Mouse (Mus musculus) embryonic facial prominence, embryonic 13.5 days (tissue): ENCODE measurements around the gene Enkd1. TPM values are rescaled to one million over a fixed set of nuclear protein-coding genes. Genes with fewer than 3 reads are reported as not detected.

Experiments
- ATAC-seq: fragments of 200-750 bp; cut with Nextera tagmentation; 2 replicates; pipeline ENCODE4 v1.8.0; 2017; ENCODE audit warnings: low read depth; ENCODE audit not compliant: insufficient number of reproducible peaks, insufficient read depth, low FRiP score, low TSS enrichment
- H3K27ac ChIP-seq: fragments of 300-500 bp; sonication (generic); 2 replicates; pipeline ENCODE4 v1.5.1; 2015; ENCODE audit warnings: moderate library complexity, mild to moderate bottlenecking, inconsistent platforms
- H3K27me3 ChIP-seq: fragments of 300-500 bp; sonication (generic); 2 replicates; pipeline ENCODE4 v1.6.1; 2015; ENCODE audit warnings: mild to moderate bottlenecking, inconsistent platforms
- H3K36me3 ChIP-seq: fragments of 300-500 bp; sonication (generic); 2 replicates; pipeline ENCODE4 v1.6.1; 2015; ENCODE audit warnings: mild to moderate bottlenecking, inconsistent platforms
- H3K4me1 ChIP-seq: fragments of 300-500 bp; sonication (generic); 2 replicates; pipeline ENCODE4 v1.6.1; 2015; ENCODE audit warnings: inconsistent platforms
- H3K4me2 ChIP-seq: fragments of 300-500 bp; sonication (generic); 2 replicates; pipeline ENCODE4 v1.6.1; 2015; ENCODE audit warnings: moderate library complexity, mild to moderate bottlenecking, inconsistent platforms
- H3K4me3 ChIP-seq: fragments of 300-500 bp; sonication (generic); 2 replicates; pipeline ENCODE4 v1.5.1; 2015; ENCODE audit warnings: mild to moderate bottlenecking, inconsistent platforms
- H3K9ac ChIP-seq: fragments of 300-500 bp; sonication (generic); 2 replicates; pipeline ENCODE4 v1.6.1; 2015; ENCODE audit warnings: mild to moderate bottlenecking, inconsistent platforms
- H3K9me3 ChIP-seq: fragments of 300-500 bp; sonication (generic); 2 replicates; pipeline ENCODE4 v1.6.1; 2016; ENCODE audit warnings: inconsistent platforms
- WGBS: fragments of 180-500 bp; shearing (Covaris S2); methylation state at CpG from one replicate; pipeline ENCODE4 v1.1.7; 2015; ENCODE audit warnings: mixed read lengths; 5-methylcytosine and 5-hydroxymethylcytosine counted together
- polyA plus RNA-seq: library from polyadenylated mRNA; unstranded; fragments of >200 nt; fragmentation: Nextera tagmentation; extraction: Ambion mirVana; gene quantifications from 2 replicates; pipeline ENCODE4 v1.2.1, GENCODE M21; 2015

Gene Enkd1
- polyA plus RNA-seq, 1 experiment from 2014 or later: 34.5 TPM

DNA sequence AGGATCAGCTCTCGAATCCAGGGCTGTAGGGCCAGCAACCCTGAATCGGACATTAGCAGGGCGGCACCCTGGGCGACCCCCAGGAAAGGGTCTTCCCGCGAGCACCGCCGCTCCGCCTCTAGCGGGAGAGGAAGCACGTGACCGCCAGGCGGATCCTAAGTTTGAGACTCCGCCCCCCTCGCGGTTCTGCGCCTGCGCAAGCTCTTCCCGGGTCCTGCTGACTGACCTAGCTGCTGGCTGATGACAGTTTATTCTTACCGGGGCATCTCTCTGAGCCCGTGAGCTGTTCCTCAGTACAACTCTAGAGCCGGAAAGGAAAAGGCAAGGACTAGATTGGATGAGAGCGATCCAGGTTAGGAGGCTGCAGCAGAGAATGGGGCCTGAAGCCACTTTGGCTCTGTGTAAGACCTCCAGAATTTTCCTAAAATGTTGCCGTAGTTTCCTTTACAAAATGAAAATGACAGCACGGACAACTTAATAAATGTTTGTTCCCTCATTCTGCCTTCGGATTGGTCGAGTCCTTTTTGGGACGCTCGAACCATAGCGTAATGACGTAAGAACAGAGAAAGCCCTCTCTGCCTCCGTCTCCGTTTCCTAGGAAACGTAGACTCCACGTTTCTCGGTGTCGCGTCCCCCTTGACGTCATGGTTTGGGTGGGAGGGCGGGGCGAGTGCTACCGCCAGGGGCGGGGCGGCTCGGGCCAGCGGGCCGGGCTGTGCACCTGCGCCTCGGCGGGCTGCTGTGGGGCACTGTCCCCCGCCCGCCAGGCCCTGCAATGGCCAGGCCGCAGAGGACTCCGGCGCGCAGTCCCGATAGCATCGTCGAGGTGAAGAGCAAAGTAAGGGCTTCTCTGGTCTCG lies 6.8 kb downstream of the Enkd1 start, which contains the start of the genes Acd and Pard6a:
Gene Acd, minus strand, starts transcription at position 137 of the 859 bp plus-strand sequence.
Gene Pard6a, plus strand, starts transcription at position 183 of the 859 bp plus-strand sequence.
- no peaks in the 10 kb centered on the region for H3K9me3 ChIP-seq
- H3K9ac ChIP-seq: peak within 1 kb of the TSS; percentile 82
- ATAC-seq: peak; percentile 64
- under 1% methylated on average over 60 of the region's 60 CpGs for WGBS
- H3K4me3 ChIP-seq: peak within 1 kb of the TSS; percentile 72
- H3K27me3 ChIP-seq: no peaks in the 10 kb centered on the region
- H3K4me2 ChIP-seq: peak within 1 kb of the TSS; percentile 91
- peak within 1 kb of the TSS; percentile 94 for H3K27ac ChIP-seq
- peaks cover 48% of the 10 kb centered on the region for H3K36me3 ChIP-seq
- peaks cover 18% of the 10 kb centered on the region for H3K4me1 ChIP-seq

DNA sequence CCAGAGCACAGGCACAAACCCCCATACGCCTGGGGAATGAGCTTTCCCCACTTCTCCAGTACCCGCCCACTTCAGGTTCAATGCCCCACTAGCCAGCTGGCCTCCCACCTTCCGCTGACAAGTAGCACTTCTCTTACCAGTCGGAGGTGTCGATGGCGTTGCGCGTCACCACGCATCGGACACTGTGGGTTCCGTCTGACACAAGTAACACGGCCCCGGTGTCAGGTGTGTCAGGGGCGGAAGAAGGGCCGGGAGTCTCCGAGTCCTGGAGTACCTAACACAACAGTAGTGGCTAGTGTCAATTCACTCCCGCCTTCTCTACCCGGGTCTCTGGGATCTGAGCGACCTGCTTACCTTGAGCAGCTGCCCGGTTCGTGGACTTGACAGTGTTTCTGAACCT lies 7.4 kb downstream of the Enkd1 start:
- Histone ChIP-seq H3K4me2 (peak overlapping the region; percentile 91), H3K9ac (peak overlapping the region; percentile 82), H3K36me3 (peaks cover 48% of the 10 kb centered on the region), H3K4me3 (peak overlapping the region; percentile 72), H3K27me3 (0 out of 2 replicates have a peak, but pooled peaks cover under 1% of the 10 kb centered on the region), H3K9me3 (no peaks in the 10 kb centered on the region), H3K27ac (peak overlapping the region; percentile 94), H3K4me1 (peaks cover 18% of the 10 kb centered on the region)
- WGBS: under 1% methylated on average over 21 of the region's 21 CpGs
- 0 out of 2 replicates have a peak, but pooled peaks have one; percentile 2 for ATAC-seq

DNA sequence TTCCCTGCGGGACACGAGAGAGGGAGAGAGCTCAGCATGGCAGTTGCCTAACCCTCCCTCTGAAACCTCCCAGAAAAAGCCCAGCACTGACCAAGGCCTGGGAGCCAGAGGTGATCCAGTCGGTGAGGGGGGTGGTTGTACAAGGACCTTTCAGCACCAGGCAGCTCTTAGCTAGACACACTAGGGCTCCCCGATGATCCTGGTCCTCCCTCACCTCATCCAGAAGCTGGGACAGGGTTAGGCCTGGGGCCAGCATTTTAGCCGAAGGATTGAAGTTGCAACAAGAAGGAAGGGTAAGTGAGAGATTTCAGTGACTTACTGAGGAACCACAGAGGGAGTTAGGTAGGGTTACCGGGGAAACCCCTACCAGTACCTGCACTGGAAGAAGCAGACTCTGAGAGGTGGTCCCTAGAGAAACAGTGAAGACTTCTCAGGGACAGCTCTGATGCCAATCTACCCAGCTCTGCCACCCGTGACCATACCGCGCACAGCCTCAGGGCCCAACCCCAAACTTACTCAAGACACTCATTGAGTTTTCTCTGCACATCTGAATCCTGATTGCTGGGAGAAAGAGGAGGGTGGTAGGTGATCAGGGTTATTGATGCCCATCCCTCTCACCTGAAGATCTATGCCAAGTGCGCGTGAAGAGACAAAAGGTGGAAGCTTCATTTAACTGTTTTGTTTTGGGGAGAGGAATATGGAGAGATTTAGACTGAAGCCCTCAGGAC lies 8.4 kb downstream of the Enkd1 start:
- Histone ChIP-seq H3K36me3 (peaks cover 48% of the 10 kb centered on the region), H3K4me1 (peaks cover 18% of the 10 kb centered on the region), H3K9me3 (no peaks in the 10 kb centered on the region), H3K27me3 (peaks cover 10% of the 10 kb centered on the region), H3K4me3 (peak overlapping the region; percentile 72), H3K9ac (peak overlapping the region; percentile 82), H3K27ac (no peak overlapping the region), H3K4me2 (peak overlapping the region; percentile 91)
- ATAC-seq: no peak
- WGBS: 84% methylated on average over 11 of the region's 11 CpGs

DNA sequence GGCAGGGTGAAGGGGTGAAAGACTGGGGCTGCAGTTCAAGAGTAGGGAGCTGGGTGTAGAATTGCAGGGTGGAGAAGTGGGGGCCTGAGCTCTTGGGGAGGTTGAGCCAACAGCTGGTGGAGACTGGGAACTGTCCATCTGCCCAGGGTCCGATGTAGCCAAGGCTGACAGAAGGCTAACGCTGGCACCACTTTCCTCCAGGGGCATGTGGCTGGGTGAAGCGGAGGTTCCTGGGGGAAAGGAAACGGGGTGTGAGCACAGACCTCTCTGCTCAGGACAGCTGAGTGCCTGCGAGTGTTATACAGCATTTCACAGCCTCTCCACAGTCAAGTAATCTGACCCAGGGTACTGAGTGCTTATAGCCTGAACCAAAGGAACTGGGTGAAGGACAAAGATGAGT lies 9.3 kb downstream of the Enkd1 start:
- Histone ChIP-seq H3K9me3 (no peaks in the 10 kb centered on the region), H3K9ac (no peak overlapping the region), H3K27me3 (peaks cover 17% of the 10 kb centered on the region), H3K4me3 (no peak overlapping the region), H3K4me2 (no peak overlapping the region), H3K4me1 (peaks cover 26% of the 10 kb centered on the region), H3K36me3 (peaks cover 39% of the 10 kb centered on the region), H3K27ac (no peak overlapping the region)
- WGBS: 85% methylated on average over 5 of the region's 5 CpGs
- ATAC-seq: no peak

DNA sequence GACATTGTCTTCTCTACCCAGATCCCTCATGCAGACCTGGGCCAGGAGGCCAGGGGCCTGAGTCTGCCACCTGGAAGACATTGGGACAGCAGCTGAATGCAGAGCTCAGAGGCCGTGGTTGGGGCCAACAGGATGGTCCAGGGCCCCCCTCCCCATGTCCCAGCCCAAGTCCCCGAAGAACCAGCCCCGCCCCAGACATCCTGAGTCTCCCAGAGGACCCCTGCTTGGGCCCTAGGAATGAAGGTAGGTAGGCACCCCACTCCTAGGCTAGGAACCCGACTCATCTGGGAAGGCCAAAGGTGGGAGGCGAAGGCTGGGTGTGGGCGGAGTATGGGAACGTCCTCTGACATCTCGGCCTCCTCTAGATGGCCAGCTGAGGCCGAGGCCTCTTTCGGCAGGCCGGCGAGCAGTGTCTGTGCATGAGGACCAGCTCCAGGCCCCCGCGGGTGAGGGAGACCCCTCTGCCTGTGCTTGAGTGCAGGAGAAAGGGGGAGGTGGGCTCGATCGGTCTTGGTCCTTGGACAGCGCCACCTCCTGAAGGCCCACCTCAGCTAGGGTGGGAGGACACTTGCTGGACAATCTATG lies 10.7 kb downstream of the Enkd1 start:
- Histone ChIP-seq H3K27me3 (peaks cover 17% of the 10 kb centered on the region), H3K27ac (no peak overlapping the region), H3K36me3 (peaks cover 29% of the 10 kb centered on the region), H3K4me3 (no peak overlapping the region), H3K9ac (no peak overlapping the region), H3K9me3 (no peaks in the 10 kb centered on the region; the same call in 1 of the 2 replicates), H3K4me1 (peaks cover 27% of the 10 kb centered on the region), H3K4me2 (no peak overlapping the region)
- no peak for ATAC-seq
- 93% methylated on average over 17 of the region's 17 CpGs for WGBS

DNA sequence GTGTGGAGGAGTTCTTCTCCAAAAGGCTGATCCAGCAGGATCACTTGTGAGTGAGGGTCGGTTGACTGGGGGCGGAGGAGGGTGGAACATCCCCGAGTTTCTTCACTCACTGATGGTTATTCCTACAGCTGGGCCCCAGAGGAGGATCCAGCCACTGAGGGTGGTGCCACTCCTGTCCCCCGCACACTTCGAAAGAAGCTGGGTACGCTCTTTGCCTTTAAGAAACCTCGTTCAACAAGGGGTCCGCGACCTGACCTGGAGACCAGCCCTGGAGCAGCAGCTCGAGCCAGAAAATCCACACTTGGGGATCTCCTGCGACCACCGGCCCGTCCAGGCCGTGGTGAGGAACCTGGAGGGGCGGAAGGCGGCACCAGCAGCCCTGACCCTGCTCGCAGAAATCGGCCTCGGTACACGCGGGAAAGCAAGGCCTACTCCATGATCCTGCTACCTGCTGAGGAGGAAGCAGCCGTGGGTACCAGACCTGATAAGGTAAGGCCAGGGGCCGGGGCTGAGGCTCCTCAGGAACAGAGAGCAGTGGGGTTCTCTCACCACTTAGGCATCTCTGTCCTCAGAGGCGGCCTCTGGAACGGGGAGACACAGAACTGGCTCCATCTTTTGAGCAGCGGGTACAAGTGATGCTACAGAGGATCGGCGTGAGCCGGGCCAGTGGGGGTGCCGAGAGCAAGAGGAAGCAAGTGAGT lies 12.8 kb downstream of the Enkd1 start:
- WGBS: 79% methylated on average over 30 of the region's 30 CpGs
- Histone ChIP-seq H3K4me1 (peaks cover 18% of the 10 kb centered on the region), H3K27ac (no peak overlapping the region), H3K27me3 (peaks cover 17% of the 10 kb centered on the region), H3K36me3 (peaks cover 29% of the 10 kb centered on the region), H3K4me2 (no peak overlapping the region), H3K4me3 (no peak overlapping the region), H3K9ac (0 out of 2 replicates have a peak overlapping the region, but pooled peaks have one; percentile 2), H3K9me3 (no peaks in the 10 kb centered on the region; the same call in 1 of the 2 replicates)
- no peak for ATAC-seq

DNA sequence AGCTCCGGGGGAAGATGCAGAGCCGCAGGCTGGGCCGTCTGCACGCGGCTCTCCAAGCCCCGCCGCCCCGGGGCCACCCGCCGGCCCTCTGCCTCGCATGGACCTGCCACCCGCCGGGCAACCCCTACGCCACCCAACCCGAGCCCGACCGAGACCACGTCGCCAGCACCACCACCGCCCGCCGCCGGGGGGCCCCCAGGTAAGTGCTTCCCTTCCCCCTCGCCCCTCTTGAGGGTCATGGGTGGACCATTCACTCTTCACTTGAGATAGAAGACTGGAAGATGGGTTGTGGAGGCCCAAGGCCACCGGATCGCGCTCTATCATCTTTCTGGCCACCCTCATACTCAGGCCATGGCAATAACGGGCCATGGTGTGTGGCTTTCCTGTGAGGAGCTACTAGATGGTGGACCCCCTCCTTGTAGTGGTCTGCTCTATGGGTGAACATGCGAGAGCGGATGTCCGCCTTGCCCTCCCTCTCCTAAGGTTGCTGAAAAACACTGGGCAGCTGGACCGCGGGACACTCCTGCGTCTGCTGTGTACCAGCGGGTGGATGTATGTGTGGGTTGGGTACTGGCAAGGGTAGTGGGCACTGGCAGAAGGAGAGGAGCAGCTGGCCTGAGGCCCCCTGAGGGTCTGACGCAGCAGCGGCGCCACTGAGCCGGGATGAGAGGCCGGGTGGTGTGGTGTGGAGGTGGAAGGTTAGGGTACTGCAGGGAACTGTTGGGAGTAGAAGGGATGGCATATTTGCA lies 13.8 kb downstream of the Enkd1 start:
- WGBS: 8% methylated on average over 40 of the region's 40 CpGs
- H3K9ac ChIP-seq: peak overlapping the region; percentile 67
- H3K27ac ChIP-seq: no peak overlapping the region
- peak overlapping the region; percentile 50 for H3K4me3 ChIP-seq
- H3K36me3 ChIP-seq: peaks cover 29% of the 10 kb centered on the region
- no peak for ATAC-seq
- H3K27me3 ChIP-seq: peaks cover 17% of the 10 kb centered on the region
- peaks cover 11% of the 10 kb centered on the region for H3K4me1 ChIP-seq
- no peaks in the 10 kb centered on the region; the same call in 1 of the 2 replicates for H3K9me3 ChIP-seq
- H3K4me2 ChIP-seq: peak overlapping the region; percentile 96

DNA sequence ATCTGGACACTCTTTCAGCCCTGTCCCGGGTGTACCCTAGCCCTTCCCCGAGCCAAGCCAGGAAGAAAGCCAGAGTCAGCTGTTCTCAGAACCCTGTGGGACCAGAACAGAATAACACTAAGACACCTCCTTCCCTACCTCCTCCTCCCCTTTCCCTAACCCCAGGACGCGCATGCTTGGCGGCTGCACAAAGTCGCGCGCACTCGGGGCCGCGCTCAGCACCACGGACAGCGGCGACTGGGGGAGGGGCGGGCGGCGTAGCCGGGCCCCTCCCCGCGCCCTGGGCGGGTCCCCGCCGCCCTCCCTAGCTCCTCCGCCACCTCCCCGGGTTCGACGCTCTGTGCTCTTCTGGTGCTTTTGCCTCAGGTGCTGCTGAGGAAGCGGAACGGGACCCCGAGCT lies 14.4 kb downstream of the Enkd1 start:
- Histone ChIP-seq H3K27ac (no peak overlapping the region), H3K27me3 (peaks cover 17% of the 10 kb centered on the region), H3K9me3 (no peaks in the 10 kb centered on the region; the same call in 1 of the 2 replicates), H3K36me3 (peaks cover 27% of the 10 kb centered on the region), H3K4me3 (peak overlapping the region; percentile 50), H3K4me2 (peak overlapping the region; percentile 96), H3K4me1 (peaks cover 11% of the 10 kb centered on the region), H3K9ac (peak overlapping the region; percentile 67)
- 2% methylated on average over 30 of the region's 30 CpGs for WGBS
- ATAC-seq: no peak

DNA sequence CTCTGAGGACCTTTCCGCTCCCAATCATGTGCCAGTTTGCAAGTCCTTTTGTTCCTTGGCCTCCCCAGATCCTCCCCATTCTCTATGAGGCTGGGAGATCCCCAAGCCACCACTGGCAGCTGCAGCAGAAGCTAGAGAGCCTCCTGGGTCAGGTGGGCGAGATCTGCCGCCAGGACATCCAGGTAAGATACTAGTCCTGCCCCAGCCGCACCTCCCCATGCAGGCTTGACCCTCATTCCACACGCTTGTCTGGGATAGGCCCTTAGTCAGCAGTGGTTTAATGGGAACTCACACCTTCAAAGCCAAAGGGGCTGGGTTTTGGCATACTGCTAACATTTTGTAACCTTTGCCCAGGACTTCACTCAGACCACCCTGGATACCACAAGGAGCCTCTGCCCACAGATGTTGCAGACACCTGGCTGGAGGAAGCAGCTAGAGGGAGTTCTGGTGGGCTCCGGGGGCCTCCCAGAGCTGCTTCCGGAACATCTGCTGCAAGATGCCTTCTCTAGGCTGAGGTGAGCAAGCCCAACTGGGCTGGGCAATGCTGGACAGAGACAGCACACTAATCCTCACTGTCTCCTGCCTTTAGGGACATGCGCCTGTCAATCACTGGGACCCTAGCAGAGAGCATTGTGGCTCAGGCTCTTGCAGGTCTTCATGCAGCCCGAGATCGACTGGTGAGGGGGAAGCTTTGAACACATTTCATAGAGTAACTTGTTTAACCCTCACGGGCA lies 15.4 kb downstream of the Enkd1 start:
- no peak for ATAC-seq
- H3K27ac ChIP-seq: no peak overlapping the region
- no peaks in the 10 kb centered on the region; the same call in 1 of the 2 replicates for H3K9me3 ChIP-seq
- H3K4me3 ChIP-seq: no peak overlapping the region
- 96% methylated on average over 11 of the region's 11 CpGs for WGBS
- H3K4me2 ChIP-seq: no peak overlapping the region
- peaks cover 11% of the 10 kb centered on the region for H3K4me1 ChIP-seq
- H3K27me3 ChIP-seq: peaks cover 17% of the 10 kb centered on the region
- H3K9ac ChIP-seq: no peak overlapping the region
- peaks cover 17% of the 10 kb centered on the region for H3K36me3 ChIP-seq

DNA sequence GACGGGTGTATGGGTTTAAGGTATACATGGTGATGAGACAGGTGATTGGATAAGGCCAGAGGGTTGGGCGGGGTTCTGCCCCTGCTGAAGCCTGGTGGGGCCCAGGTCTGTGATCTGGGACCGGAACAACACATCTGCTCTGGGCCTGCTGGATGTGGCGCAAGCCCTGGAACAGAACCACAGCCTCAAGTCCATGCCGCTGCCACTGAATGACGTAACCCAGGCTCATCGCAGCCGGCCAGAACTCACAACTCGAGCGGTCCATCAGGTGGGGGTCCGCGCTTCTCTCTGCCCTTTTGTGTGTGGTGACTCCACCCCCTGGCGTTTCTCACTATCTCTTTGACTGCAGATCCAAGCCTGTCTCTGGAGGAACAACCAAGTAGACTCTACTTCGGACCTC lies 17.0 kb downstream of the Enkd1 start:
- Histone ChIP-seq H3K9me3 (no peaks in the 10 kb centered on the region; the same call in 1 of the 2 replicates), H3K4me2 (no peak overlapping the region), H3K4me3 (no peak overlapping the region), H3K9ac (no peak overlapping the region), H3K36me3 (peaks cover 3% of the 10 kb centered on the region; the same call in 1 of the 2 replicates), H3K27ac (no peak overlapping the region), H3K4me1 (peaks cover 13% of the 10 kb centered on the region), H3K27me3 (peaks cover 17% of the 10 kb centered on the region)
- no peak for ATAC-seq
- 82% methylated on average over 14 of the region's 14 CpGs for WGBS
